Mouse (Mus musculus): ENCODE data around the gene Slc38a4. TPM values are rescaled to one million over a fixed set of nuclear protein-coding genes. Genes with fewer than 3 reads are reported as not detected.

Slc38a4 gene
- polyA plus RNA-seq, 1 experiment from 2014 or later: 70.0 TPM

GRCm38 (mm10) chr15:97011599-97012372, 44.0 kb downstream of the Slc38a4 start:
- Histone ChIP-seq H3K27me3 (no peaks in the 10 kb centered on the region), H3K36me3 (0 out of 2 replicates have a peak, but pooled peaks cover 13% of the 10 kb centered on the region), H3K4me3 (no peak overlapping the region), H3K9me3 (no peaks in the 10 kb centered on the region), H3K4me1 (no peaks in the 10 kb centered on the region), H3K4me2 (no peak overlapping the region), H3K27ac (no peak overlapping the region), H3K9ac (no peak overlapping the region)
- 67% methylated on average over 14 of the region's 14 CpGs for WGBS
- ATAC-seq (ENCODE audit: borderline replicate concordance, extremely low read depth, low FRiP score, low TSS enrichment): no peak

GRCm38 (mm10) chr15:97009271-97009670, 46.5 kb downstream of the Slc38a4 start:
- ATAC-seq (ENCODE audit: borderline replicate concordance, extremely low read depth, low FRiP score, low TSS enrichment): no peak
- no peaks in the 10 kb centered on the region for H3K9me3 ChIP-seq
- H3K4me2 ChIP-seq: no peak overlapping the region
- H3K27me3 ChIP-seq: no peaks in the 10 kb centered on the region
- 0 out of 2 replicates have a peak, but pooled peaks cover 10% of the 10 kb centered on the region for H3K36me3 ChIP-seq
- H3K4me3 ChIP-seq: no peak overlapping the region
- H3K27ac ChIP-seq: no peak overlapping the region
- no peak overlapping the region for H3K9ac ChIP-seq
- peaks cover 5% of the 10 kb centered on the region; the same call in 1 of the 2 replicates for H3K4me1 ChIP-seq
- WGBS: 74% methylated on average over 3 of the region's 3 CpGs

GRCm38 (mm10) chr15:97005631-97006234, 50.0 kb downstream of the Slc38a4 start:
- no peak overlapping the region for H3K9ac ChIP-seq
- no peak for ATAC-seq (ENCODE audit: borderline replicate concordance, extremely low read depth, low FRiP score, low TSS enrichment)
- no peak overlapping the region for H3K4me2 ChIP-seq
- H3K27me3 ChIP-seq: no peaks in the 10 kb centered on the region
- H3K27ac ChIP-seq: no peak overlapping the region
- 0 out of 2 replicates have a peak, but pooled peaks cover 8% of the 10 kb centered on the region for H3K36me3 ChIP-seq
- WGBS: 77% methylated on average over 15 of the region's 15 CpGs
- no peak overlapping the region for H3K4me3 ChIP-seq
- no peaks in the 10 kb centered on the region for H3K9me3 ChIP-seq
- peaks cover 38% of the 10 kb centered on the region for H3K4me1 ChIP-seq

- Histone ChIP-seq H3K4me3 (no peak overlapping the region), H3K9me3 (no peaks in the 10 kb centered on the region), H3K4me1 (peaks cover 43% of the 10 kb centered on the region), H3K27ac (peak overlapping the region; percentile 73), H3K27me3 (no peaks in the 10 kb centered on the region), H3K4me2 (no peak overlapping the region), H3K9ac (no peak overlapping the region), H3K36me3 (0 out of 2 replicates have a peak, but pooled peaks cover 8% of the 10 kb centered on the region)
- ATAC-seq (ENCODE audit: borderline replicate concordance, extremely low read depth, low FRiP score, low TSS enrichment): no peak
- 39% methylated on average over 7 of the region's 7 CpGs for WGBS
These were observed 51.3 kb downstream of the Slc38a4 start for GRCm38 (mm10) chr15:97004525-97004867.

GRCm38 (mm10) chr15:97003851-97004524, 51.8 kb downstream of the Slc38a4 start:
- Histone ChIP-seq H3K9ac (no peak overlapping the region), H3K4me2 (no peak overlapping the region), H3K4me3 (no peak overlapping the region), H3K27ac (peak overlapping the region; percentile 73), H3K36me3 (0 out of 2 replicates have a peak, but pooled peaks cover 10% of the 10 kb centered on the region), H3K4me1 (peaks cover 43% of the 10 kb centered on the region), H3K27me3 (no peaks in the 10 kb centered on the region), H3K9me3 (no peaks in the 10 kb centered on the region)
- ATAC-seq (ENCODE audit: borderline replicate concordance, extremely low read depth, low FRiP score, low TSS enrichment): peak; percentile 44; the same call in 1 of the 2 replicates
- 23% methylated on average over 10 of the region's 10 CpGs for WGBS

- no peak overlapping the region for H3K4me3 ChIP-seq
- 58% methylated on average over 6 of the region's 6 CpGs for WGBS
- H3K27me3 ChIP-seq: no peaks in the 10 kb centered on the region
- H3K9ac ChIP-seq: no peak overlapping the region
- H3K36me3 ChIP-seq: 0 out of 2 replicates have a peak, but pooled peaks cover 4% of the 10 kb centered on the region
- H3K4me1 ChIP-seq: peaks cover 43% of the 10 kb centered on the region
- H3K4me2 ChIP-seq: no peak overlapping the region
- ATAC-seq (ENCODE audit: borderline replicate concordance, extremely low read depth, low FRiP score, low TSS enrichment): no peak
- H3K9me3 ChIP-seq: no peaks in the 10 kb centered on the region
- H3K27ac ChIP-seq: peak overlapping the region; percentile 73
These were observed 52.6 kb downstream of the Slc38a4 start for GRCm38 (mm10) chr15:97003186-97003585.

- ATAC-seq (ENCODE audit: borderline replicate concordance, extremely low read depth, low FRiP score, low TSS enrichment): no peak
- 78% methylated on average over 12 of the region's 12 CpGs for WGBS
- H3K4me2 ChIP-seq: no peak overlapping the region
- 0 out of 2 replicates have a peak, but pooled peaks cover 3% of the 10 kb centered on the region for H3K36me3 ChIP-seq
- peaks cover 43% of the 10 kb centered on the region for H3K4me1 ChIP-seq
- no peak overlapping the region for H3K9ac ChIP-seq
- no peaks in the 10 kb centered on the region for H3K27me3 ChIP-seq
- no peak overlapping the region for H3K4me3 ChIP-seq
- no peaks in the 10 kb centered on the region for H3K9me3 ChIP-seq
- peak overlapping the region; percentile 73; the same call in 1 of the 2 replicates for H3K27ac ChIP-seq
These were observed 53.0 kb downstream of the Slc38a4 start for GRCm38 (mm10) chr15:97002752-97003151.

- H3K4me3 ChIP-seq: no peak overlapping the region
- no peaks in the 10 kb centered on the region for H3K9me3 ChIP-seq
- H3K27ac ChIP-seq: peak overlapping the region; percentile 90
- no peak for ATAC-seq (ENCODE audit: borderline replicate concordance, extremely low read depth, low FRiP score, low TSS enrichment)
- no peak overlapping the region for H3K4me2 ChIP-seq
- 65% methylated on average over 7 of the region's 7 CpGs for WGBS
- H3K9ac ChIP-seq: no peak overlapping the region
- no peaks in the 10 kb centered on the region for H3K27me3 ChIP-seq
- H3K4me1 ChIP-seq: peaks cover 43% of the 10 kb centered on the region
- H3K36me3 ChIP-seq: peaks cover 4% of the 10 kb centered on the region; the same call in 1 of the 2 replicates
These were observed 53.9 kb downstream of the Slc38a4 start for GRCm38 (mm10) chr15:97001886-97002285.

- H3K4me2 ChIP-seq: peak overlapping the region; percentile 14; the same call in 1 of the 2 replicates
- peak overlapping the region; percentile 90 for H3K27ac ChIP-seq
- H3K9me3 ChIP-seq: no peaks in the 10 kb centered on the region
- H3K27me3 ChIP-seq: no peaks in the 10 kb centered on the region
- ATAC-seq (ENCODE audit: borderline replicate concordance, extremely low read depth, low FRiP score, low TSS enrichment): no peak
- H3K4me3 ChIP-seq: no peak overlapping the region
- H3K4me1 ChIP-seq: peaks cover 43% of the 10 kb centered on the region
- peaks cover 8% of the 10 kb centered on the region; the same call in 1 of the 2 replicates for H3K36me3 ChIP-seq
- 33% methylated on average over 12 of the region's 12 CpGs for WGBS
- no peak overlapping the region for H3K9ac ChIP-seq
These were observed 54.3 kb downstream of the Slc38a4 start for GRCm38 (mm10) chr15:97001416-97001815.

GRCm38 (mm10) chr15:97000319-97001251, 55.2 kb downstream of the Slc38a4 start:
- Histone ChIP-seq H3K36me3 (peaks cover 10% of the 10 kb centered on the region; the same call in 1 of the 2 replicates), H3K4me1 (peaks cover 43% of the 10 kb centered on the region), H3K9ac (no peak overlapping the region), H3K4me2 (peak overlapping the region; percentile 14; the same call in 1 of the 2 replicates), H3K9me3 (no peaks in the 10 kb centered on the region), H3K27me3 (no peaks in the 10 kb centered on the region), H3K4me3 (no peak overlapping the region), H3K27ac (peak overlapping the region; percentile 90)
- ATAC-seq (ENCODE audit: borderline replicate concordance, extremely low read depth, low FRiP score, low TSS enrichment): peak; percentile 82
- WGBS: 10% methylated on average over 17 of the region's 17 CpGs

- Histone ChIP-seq H3K9ac (no peak overlapping the region), H3K36me3 (peaks cover 10% of the 10 kb centered on the region; the same call in 1 of the 2 replicates), H3K4me1 (peaks cover 40% of the 10 kb centered on the region), H3K27me3 (no peaks in the 10 kb centered on the region), H3K4me3 (no peak overlapping the region), H3K27ac (peak overlapping the region; percentile 90; the same call in 1 of the 2 replicates), H3K9me3 (no peaks in the 10 kb centered on the region), H3K4me2 (no peak overlapping the region)
- 77% methylated on average over 12 of the region's 12 CpGs for WGBS
- no peak for ATAC-seq (ENCODE audit: borderline replicate concordance, extremely low read depth, low FRiP score, low TSS enrichment)
These were observed 56.4 kb downstream of the Slc38a4 start for GRCm38 (mm10) chr15:96999401-96999800.

Data from lung, embryonic 15.5 days (tissue).